Mouse (Mus musculus): ENCODE data around the gene Pdlim4. TPM values are rescaled to one million over a fixed set of nuclear protein-coding genes. Genes with fewer than 3 reads are reported as not detected.

Pdlim4 gene
- 18.3 and 20.0 TPM in 2 replicates for polyA plus RNA-seq (2011; ENCODE audit: insufficient read length, low read depth, missing spikeins)

GRCm38 (mm10) chr11:54068520-54069371, at the start of gene Pdlim4:
TSS of gene Pdlim4 (minus strand) at chr11:54069014.
- H3K4me3 ChIP-seq (ENCODE audit: insufficient read depth, low read length): peak within 1 kb of the TSS; percentile 46
- no peaks in the 10 kb centered on the region for H3K4me1 ChIP-seq (ENCODE audit: control insufficient read depth, insufficient read depth, low read length)
- no peak for TF ChIP-seq CTCF (IDR thresholded peaks at IDR 0.05; ENCODE audit: borderline replicate concordance, insufficient read depth, low read length)
- TF ChIP-seq POLR2A (IDR thresholded peaks at IDR 0.05; ENCODE audit: low read depth, low read length): peak; percentile 37; the same call in 1 of the 2 replicates

GRCm38 (mm10) chr11:54117096-54117495, 48.3 kb upstream of the Pdlim4 start:
- TF ChIP-seq CTCF (IDR thresholded peaks at IDR 0.05; ENCODE audit: borderline replicate concordance, insufficient read depth, low read length) (no peak), POLR2A (IDR thresholded peaks at IDR 0.05; ENCODE audit: low read depth, low read length) (no peak)
- no peak overlapping the region for H3K27ac ChIP-seq (ENCODE audit: insufficient read depth, low read length)
- peaks cover 11% of the 10 kb centered on the region for H3K4me1 ChIP-seq (ENCODE audit: control insufficient read depth, insufficient read depth, low read length)
- H3K4me3 ChIP-seq (ENCODE audit: insufficient read depth, low read length): no peak overlapping the region

More at GRCm38 (mm10) chr11:54068520-54069371, at the start of gene Pdlim4:
- H3K27ac ChIP-seq (ENCODE audit: insufficient read depth, low read length): no peak within 1 kb of the TSS; the same call in 1 of the 2 replicates

GRCm38 (mm10) chr11:54116406-54116805, 47.6 kb upstream of the Pdlim4 start:
- Histone ChIP-seq H3K4me3 (ENCODE audit: insufficient read depth, low read length) (no peak overlapping the region), H3K4me1 (ENCODE audit: control insufficient read depth, insufficient read depth, low read length) (peaks cover 11% of the 10 kb centered on the region), H3K27ac (ENCODE audit: insufficient read depth, low read length) (no peak overlapping the region)
- TF ChIP-seq CTCF (IDR thresholded peaks at IDR 0.05; ENCODE audit: borderline replicate concordance, insufficient read depth, low read length): no peak
- TF ChIP-seq POLR2A (IDR thresholded peaks at IDR 0.05; ENCODE audit: low read depth, low read length): no peak

- H3K4me1 ChIP-seq (ENCODE audit: control insufficient read depth, insufficient read depth, low read length): peaks cover 11% of the 10 kb centered on the region
- H3K4me3 ChIP-seq (ENCODE audit: insufficient read depth, low read length): no peak overlapping the region
- no peak overlapping the region for H3K27ac ChIP-seq (ENCODE audit: insufficient read depth, low read length)
- TF ChIP-seq CTCF (IDR thresholded peaks at IDR 0.05; ENCODE audit: borderline replicate concordance, insufficient read depth, low read length): no peak
- no peak for TF ChIP-seq POLR2A (IDR thresholded peaks at IDR 0.05; ENCODE audit: low read depth, low read length)
Observed at GRCm38 (mm10) chr11:54115911-54116310, 47.1 kb upstream of the Pdlim4 start.

- peaks cover 11% of the 10 kb centered on the region for H3K4me1 ChIP-seq (ENCODE audit: control insufficient read depth, insufficient read depth, low read length)
- no peak overlapping the region for H3K27ac ChIP-seq (ENCODE audit: insufficient read depth, low read length)
- TF ChIP-seq CTCF (IDR thresholded peaks at IDR 0.05; ENCODE audit: borderline replicate concordance, insufficient read depth, low read length) (no peak), POLR2A (IDR thresholded peaks at IDR 0.05; ENCODE audit: low read depth, low read length) (no peak)
- H3K4me3 ChIP-seq (ENCODE audit: insufficient read depth, low read length): no peak overlapping the region
Observed at GRCm38 (mm10) chr11:54115301-54115700, 46.5 kb upstream of the Pdlim4 start.

GRCm38 (mm10) chr11:54114746-54115145, 45.9 kb upstream of the Pdlim4 start:
- TF ChIP-seq CTCF (IDR thresholded peaks at IDR 0.05; ENCODE audit: borderline replicate concordance, insufficient read depth, low read length) (no peak), POLR2A (IDR thresholded peaks at IDR 0.05; ENCODE audit: low read depth, low read length) (no peak)
- Histone ChIP-seq H3K27ac (ENCODE audit: insufficient read depth, low read length) (no peak overlapping the region), H3K4me1 (ENCODE audit: control insufficient read depth, insufficient read depth, low read length) (peaks cover 11% of the 10 kb centered on the region), H3K4me3 (ENCODE audit: insufficient read depth, low read length) (no peak overlapping the region)

GRCm38 (mm10) chr11:54113352-54113751, 44.5 kb upstream of the Pdlim4 start:
- TF ChIP-seq CTCF (IDR thresholded peaks at IDR 0.05; ENCODE audit: borderline replicate concordance, insufficient read depth, low read length) (no peak), POLR2A (IDR thresholded peaks at IDR 0.05; ENCODE audit: low read depth, low read length) (no peak)
- Histone ChIP-seq H3K4me1 (ENCODE audit: control insufficient read depth, insufficient read depth, low read length) (peaks cover 14% of the 10 kb centered on the region), H3K27ac (ENCODE audit: insufficient read depth, low read length) (peak overlapping the region; percentile 75), H3K4me3 (ENCODE audit: insufficient read depth, low read length) (no peak overlapping the region)

- peak overlapping the region; percentile 83 for H3K27ac ChIP-seq (ENCODE audit: insufficient read depth, low read length)
- H3K4me1 ChIP-seq (ENCODE audit: control insufficient read depth, insufficient read depth, low read length): peaks cover 14% of the 10 kb centered on the region
- no peak overlapping the region for H3K4me3 ChIP-seq (ENCODE audit: insufficient read depth, low read length)
- TF ChIP-seq CTCF (IDR thresholded peaks at IDR 0.05; ENCODE audit: borderline replicate concordance, insufficient read depth, low read length) (no peak), POLR2A (IDR thresholded peaks at IDR 0.05; ENCODE audit: low read depth, low read length) (peak; percentile 96)
Observed at GRCm38 (mm10) chr11:54112920-54113319, 44.1 kb upstream of the Pdlim4 start.

GRCm38 (mm10) chr11:54111976-54112741, 43.3 kb upstream of the Pdlim4 start:
- Histone ChIP-seq H3K4me3 (ENCODE audit: insufficient read depth, low read length) (no peak overlapping the region), H3K4me1 (ENCODE audit: control insufficient read depth, insufficient read depth, low read length) (peaks cover 14% of the 10 kb centered on the region), H3K27ac (ENCODE audit: insufficient read depth, low read length) (peak overlapping the region; percentile 83)
- TF ChIP-seq CTCF (IDR thresholded peaks at IDR 0.05; ENCODE audit: borderline replicate concordance, insufficient read depth, low read length) (no peak), POLR2A (IDR thresholded peaks at IDR 0.05; ENCODE audit: low read depth, low read length) (no peak)
